24 mouse cellular contexts compared by ENCODE assay signal in the genomic region with DNA sequence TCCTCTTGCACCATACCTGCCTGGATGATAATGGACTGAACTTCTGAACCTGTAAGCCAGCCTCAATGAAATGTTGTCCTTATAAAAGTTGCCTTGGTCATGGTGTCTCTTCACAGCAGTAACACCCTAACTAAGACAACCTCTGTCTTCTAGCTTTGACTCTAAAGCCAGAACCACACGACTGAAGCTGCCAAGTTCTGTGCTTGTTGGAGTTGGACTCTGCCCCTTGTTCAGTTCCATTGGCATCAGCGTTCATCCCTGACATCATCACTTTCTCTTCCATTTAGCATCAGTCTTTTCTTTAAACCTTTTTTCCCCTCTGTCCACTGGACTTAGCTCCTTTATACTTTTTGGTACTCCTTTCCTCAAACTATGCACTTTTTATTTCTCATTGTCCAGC.
"Had no signal": no experiment of that assay in that cellular context is flagged by ENCODE, and none has a peak within 500 bp of the region (broad histone marks: within the 10 kb centered on the region; RNA-seq: fewer than 3 reads in every experiment).

No protein-coding gene starts in this region.

- H3K9ac ChIP-seq: heart, embryonic 12.5 days; hindbrain, embryonic 12.5 days; hindbrain, embryonic 14.5 days; intestine, embryonic 15.5 days; limb, embryonic 12.5 days; liver, embryonic 13.5 days; liver, embryonic 15.5 days; liver, postnatal 0 days had no signal

- H3K9me3 ChIP-seq: heart, embryonic 12.5 days; hindbrain, embryonic 10.5 days; hindbrain, embryonic 12.5 days; intestine, embryonic 15.5 days; limb, embryonic 10.5 days; limb, embryonic 12.5 days; liver, embryonic 13.5 days; liver, embryonic 15.5 days had no signal

- DNase-seq: gastrocnemius, adult 2 months; gastrocnemius, postnatal 10 days; gastrocnemius, postnatal 25 days; heart, adult 2 months; heart, postnatal 10 days; kidney, postnatal 10 days; liver, embryonic 13.5 days; liver, postnatal 0 days; lung, adult 2 months had no signal

- H3K4me2 ChIP-seq: heart, embryonic 12.5 days; hindbrain, embryonic 12.5 days; hindbrain, embryonic 14.5 days; intestine, embryonic 15.5 days; limb, embryonic 12.5 days; liver, embryonic 11.5 days; liver, embryonic 13.5 days; liver, embryonic 15.5 days had no signal

- ATAC-seq: forebrain, embryonic 16.5 days; hindbrain, embryonic 16.5 days; inflammation-experienced regulatory T-cells, adult 6 months; intestine, embryonic 15.5 days; intestine, postnatal 0 days; liver, postnatal 0 days had no signal

- H3K4me3 ChIP-seq: gastrocnemius, adult 2 months; heart, adult 2 months; heart, embryonic 12.5 days; hindbrain, embryonic 10.5 days; hindbrain, embryonic 12.5 days; intestine, embryonic 15.5 days; layer of hippocampus, adult 2 months; left cerebral cortex, adult 2 months; limb, embryonic 10.5 days; limb, embryonic 12.5 days; liver, embryonic 13.5 days; liver, embryonic 15.5 days had no signal

- H3K4me1 ChIP-seq: heart, embryonic 12.5 days; hindbrain, embryonic 10.5 days; hindbrain, embryonic 12.5 days; intestine, embryonic 15.5 days; limb, embryonic 10.5 days; limb, embryonic 12.5 days; liver, embryonic 13.5 days; liver, embryonic 15.5 days had no signal

- H3K27ac ChIP-seq: gastrocnemius, adult 2 months; heart, adult 2 months; hindbrain, embryonic 10.5 days; hindbrain, embryonic 12.5 days; hindbrain, embryonic 14.5 days; intestine, embryonic 15.5 days; layer of hippocampus, adult 2 months; left cerebral cortex, adult 2 months; limb, embryonic 10.5 days; limb, embryonic 12.5 days; liver, embryonic 13.5 days; liver, embryonic 15.5 days had no signal

- H3K27me3 ChIP-seq: heart, embryonic 12.5 days; hindbrain, embryonic 12.5 days; intestine, embryonic 15.5 days; limb, embryonic 12.5 days; liver, embryonic 13.5 days; liver, embryonic 15.5 days had no signal

- H3K36me3 ChIP-seq: intestine, embryonic 15.5 days; liver, embryonic 13.5 days had no signal
